Mouse (Mus musculus) erythroblast, embryonic 14.5 days (primary cell): ENCODE measurements around the gene Zfp800. TPM values are rescaled to one million over a fixed set of nuclear protein-coding genes. Genes with fewer than 3 reads are reported as not detected.

Experiments
- H3K27me3 ChIP-seq: 2 replicates; pipeline ENCODE4 v1.6.1; 2012; ENCODE audit warnings: inconsistent platforms; ENCODE audit not compliant: control insufficient read depth
- H3K36me3 ChIP-seq: 2 replicates; pipeline ENCODE4 v1.6.1; 2012; ENCODE audit warnings: mild to moderate bottlenecking, inconsistent platforms; ENCODE audit not compliant: control insufficient read depth
- H3K4me1 ChIP-seq: 2 replicates; pipeline ENCODE4 v1.6.1; 2012; ENCODE audit warnings: inconsistent platforms; ENCODE audit not compliant: control insufficient read depth
- H3K4me3 ChIP-seq: replicated peaks from 2 replicates; pipeline ENCODE3; 2012; ENCODE audit warnings: moderate library complexity, mild to moderate bottlenecking, inconsistent platforms
- H3K9me3 ChIP-seq: 2 replicates; pipeline ENCODE4 v1.6.1; 2012; ENCODE audit warnings: low read length, inconsistent platforms, mixed read lengths; ENCODE audit not compliant: control insufficient read depth
- GATA1 ChIP-seq: IDR thresholded peaks from 2 replicates; pipeline ENCODE4 v1.6.1; 2012; ENCODE audit warnings: low read length, inconsistent platforms, mixed read lengths
- TAL1 ChIP-seq: IDR thresholded peaks from 3 replicates; pipeline ENCODE4 v1.6.1; 2012; ENCODE audit warnings: low read length, inconsistent platforms, mixed read lengths
- polyA plus RNA-seq: library from polyadenylated mRNA; stranded (reverse); fragments of >175 nt; gene quantifications from 2 replicates; pipeline ENCODE4 v1.2.3, GENCODE M21; 2012

The Zfp800 gene
- polyA plus RNA-seq, 1 experiment: 1.7 TPM

DNA sequence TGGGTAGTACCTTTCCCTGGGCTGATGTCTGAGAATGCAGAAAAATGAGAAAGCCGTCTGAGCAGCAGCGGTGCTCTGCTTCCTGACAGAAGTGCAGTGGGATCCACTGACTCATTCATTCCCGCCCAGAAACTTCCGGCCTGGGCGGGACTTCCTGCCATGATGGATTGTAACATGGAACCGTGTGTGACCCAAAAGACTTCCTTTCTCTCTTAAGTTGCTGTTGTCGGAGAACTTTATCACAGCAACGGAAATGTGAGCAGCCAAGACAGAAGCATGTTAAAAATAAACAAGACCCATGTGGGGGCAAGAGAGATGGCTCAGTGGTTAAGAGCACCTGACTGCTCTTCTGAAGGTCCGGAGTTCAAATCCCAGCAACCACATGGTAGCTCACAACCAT is 12.2 kb upstream of the Zfp800 start:
- Histone ChIP-seq H3K36me3 (peaks cover 7% of the 10 kb centered on the region), H3K4me3 (no peak overlapping the region), H3K27me3 (no peaks in the 10 kb centered on the region), H3K4me1 (peaks cover 2% of the 10 kb centered on the region; the same call in 1 of the 2 replicates), H3K9me3 (no peaks in the 10 kb centered on the region)
- TF ChIP-seq TAL1 (no peak), GATA1 (no peak)

DNA sequence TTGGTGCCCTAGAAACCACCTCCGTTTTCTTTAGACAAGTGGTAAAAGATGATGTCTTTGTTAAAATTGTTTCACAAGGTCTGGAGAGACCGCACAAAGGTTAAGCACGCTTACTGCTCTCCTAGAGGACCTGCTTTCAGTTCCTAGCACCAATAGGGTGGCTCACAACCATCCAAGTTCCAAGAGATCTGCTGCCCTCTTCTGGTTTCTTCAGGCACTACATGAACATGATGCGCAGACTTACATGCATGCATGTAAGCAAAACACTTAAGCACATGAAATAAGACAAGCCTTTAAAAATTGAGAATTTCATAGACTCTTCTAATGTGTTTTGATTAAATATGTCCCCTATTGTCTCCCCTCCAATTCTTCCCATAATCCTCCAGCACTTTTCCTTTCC is 2.0 kb upstream of the Zfp800 start:
- no peaks in the 10 kb centered on the region for H3K4me1 ChIP-seq
- peaks cover 11% of the 10 kb centered on the region for H3K9me3 ChIP-seq
- H3K27me3 ChIP-seq: peaks cover 53% of the 10 kb centered on the region
- H3K4me3 ChIP-seq: no peak overlapping the region
- TF ChIP-seq GATA1: no peak
- no peak for TF ChIP-seq TAL1
- H3K36me3 ChIP-seq: no peaks in the 10 kb centered on the region

GRCm38 (mm10) chr6:28398726-28399125 is 921 bp upstream of the Zfp800 start:
- Histone ChIP-seq H3K27me3 (peaks cover 57% of the 10 kb centered on the region), H3K9me3 (peaks cover 11% of the 10 kb centered on the region), H3K4me1 (no peaks in the 10 kb centered on the region), H3K4me3 (no peak overlapping the region), H3K36me3 (no peaks in the 10 kb centered on the region)
- TF ChIP-seq GATA1 (no peak), TAL1 (no peak)

- Histone ChIP-seq H3K27me3 (peaks cover 57% of the 10 kb centered on the region), H3K9me3 (peaks cover 11% of the 10 kb centered on the region), H3K4me3 (no peak overlapping the region), H3K36me3 (no peaks in the 10 kb centered on the region), H3K4me1 (no peaks in the 10 kb centered on the region)
- TF ChIP-seq TAL1 (no peak), GATA1 (no peak)
Observed at GRCm38 (mm10) chr6:28396853-28397457, 850 bp downstream of the Zfp800 start.

- TF ChIP-seq GATA1 (no peak), TAL1 (no peak)
- Histone ChIP-seq H3K4me3 (no peak overlapping the region), H3K36me3 (no peaks in the 10 kb centered on the region), H3K4me1 (no peaks in the 10 kb centered on the region), H3K9me3 (peaks cover 11% of the 10 kb centered on the region), H3K27me3 (peaks cover 57% of the 10 kb centered on the region)
Observed at GRCm38 (mm10) chr6:28396051-28396852, 1.6 kb downstream of the Zfp800 start.

DNA sequence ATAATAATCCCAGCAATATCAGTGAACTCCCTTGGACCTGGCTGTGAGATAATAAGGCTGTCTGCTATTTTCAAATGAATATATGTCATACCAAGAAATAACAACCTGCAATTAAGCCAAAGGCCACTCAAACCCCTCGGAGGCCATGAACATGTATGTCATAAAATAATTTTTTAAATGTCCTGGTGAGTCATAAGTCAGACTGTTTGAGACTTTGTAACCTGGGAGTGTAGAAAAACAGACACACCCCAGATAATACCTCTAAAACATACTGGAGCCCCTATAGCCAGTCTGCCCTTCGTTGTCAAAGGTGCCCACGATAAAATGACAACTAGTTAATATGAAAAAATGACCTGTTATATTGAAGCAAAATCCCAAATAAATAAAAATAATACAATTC is 8.8 kb downstream of the Zfp800 start:
- Histone ChIP-seq H3K9me3 (no peaks in the 10 kb centered on the region), H3K36me3 (no peaks in the 10 kb centered on the region), H3K27me3 (peaks cover 2% of the 10 kb centered on the region), H3K4me3 (no peak overlapping the region), H3K4me1 (no peaks in the 10 kb centered on the region)
- TF ChIP-seq TAL1: no peak

DNA sequence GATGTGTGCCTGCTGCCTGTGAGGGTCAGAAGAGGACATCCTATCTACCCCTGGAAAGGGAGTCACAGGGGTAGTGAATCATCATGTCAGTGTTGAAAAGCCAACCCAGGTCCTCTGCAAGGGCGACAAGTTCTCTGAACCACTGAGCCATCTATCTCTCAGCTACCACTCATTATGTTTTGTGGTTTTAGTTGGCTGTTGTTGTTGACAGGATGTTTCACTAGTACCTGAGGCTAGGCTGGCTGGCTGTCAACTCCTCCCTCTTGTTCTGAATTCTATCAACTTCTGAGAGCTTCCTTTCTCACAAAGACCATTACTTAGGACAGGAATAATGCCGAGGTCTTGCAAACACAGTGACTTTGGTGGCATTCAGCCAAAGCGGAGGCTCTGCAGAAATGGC is 12.6 kb downstream of the Zfp800 start:
- Histone ChIP-seq H3K27me3 (no peaks in the 10 kb centered on the region), H3K4me3 (no peak overlapping the region), H3K4me1 (no peaks in the 10 kb centered on the region), H3K9me3 (no peaks in the 10 kb centered on the region), H3K36me3 (no peaks in the 10 kb centered on the region)
- TF ChIP-seq TAL1 (no peak), GATA1 (no peak)

DNA sequence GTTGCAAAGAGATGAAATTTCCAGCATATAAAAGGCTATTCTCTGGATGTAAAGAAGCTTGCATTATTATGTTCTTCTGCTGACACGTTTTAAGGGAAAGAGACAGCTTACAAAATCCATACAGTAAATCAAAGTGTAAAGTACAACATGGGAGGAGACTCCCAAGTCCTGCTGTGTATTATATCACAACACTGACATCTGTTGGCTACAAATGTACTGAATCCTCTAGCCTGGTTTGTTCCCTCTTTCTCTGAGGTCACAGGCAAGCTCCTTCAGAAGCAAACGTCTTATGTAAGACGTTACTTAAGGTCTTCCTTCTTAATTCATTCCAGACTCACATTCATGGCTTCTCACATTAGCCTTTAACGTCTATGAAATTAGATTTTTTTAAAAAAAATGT is 15.8 kb downstream of the Zfp800 start:
- Histone ChIP-seq H3K27me3 (no peaks in the 10 kb centered on the region), H3K4me1 (no peaks in the 10 kb centered on the region), H3K36me3 (no peaks in the 10 kb centered on the region), H3K4me3 (no peak overlapping the region), H3K9me3 (no peaks in the 10 kb centered on the region)
- TF ChIP-seq GATA1 (no peak), TAL1 (no peak)

DNA sequence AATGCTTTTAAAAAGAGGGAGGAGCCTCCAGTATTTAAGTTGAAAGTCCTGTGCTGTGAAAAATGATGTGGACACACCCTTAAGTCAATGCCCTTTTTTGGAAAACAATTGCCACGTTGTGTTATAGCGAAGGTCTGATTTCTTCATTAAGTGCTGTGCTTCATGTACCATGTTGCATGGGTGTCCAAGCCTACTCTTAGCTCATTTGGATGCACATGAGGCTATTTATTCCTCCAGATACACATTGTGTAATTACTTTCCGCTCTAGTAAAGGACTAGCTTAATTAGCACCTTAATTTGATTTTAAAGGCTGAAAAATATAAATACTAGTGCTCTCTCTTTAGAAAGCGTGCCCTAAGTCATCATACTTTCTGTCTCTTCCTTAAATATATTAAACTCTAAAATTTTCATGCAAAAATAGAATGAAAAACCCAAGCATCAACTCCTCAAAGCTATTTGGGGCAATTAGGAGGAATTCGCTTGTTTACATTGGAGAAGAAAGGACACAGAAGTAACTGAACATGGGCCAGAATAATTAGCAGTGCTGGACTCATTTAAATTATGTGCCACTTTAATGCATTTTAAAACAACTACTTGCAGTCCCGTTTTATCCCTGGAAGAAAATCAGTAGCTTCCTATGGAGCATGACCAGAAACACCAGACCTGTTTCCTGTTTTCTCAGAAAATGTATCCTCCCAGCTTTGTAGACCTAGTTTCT is 27.7 kb downstream of the Zfp800 start:
- Histone ChIP-seq H3K4me3 (no peak overlapping the region), H3K27me3 (no peaks in the 10 kb centered on the region), H3K4me1 (no peaks in the 10 kb centered on the region), H3K36me3 (no peaks in the 10 kb centered on the region), H3K9me3 (no peaks in the 10 kb centered on the region)
- no peak for TF ChIP-seq TAL1
- TF ChIP-seq GATA1: no peak
